Mouse (Mus musculus): ENCODE results near the gene Gm8994. TPM values are rescaled to one million over a fixed set of nuclear protein-coding genes. Genes with fewer than 3 reads are reported as not detected.
"Not testable (repeated sequence)": the region's sequence is repeated elsewhere in the genome, so short reads cannot be mapped to it uniquely, and the experiment has no call there.

Gene Gm8994
- total and polyA plus RNA-seq, 2 experiments from 2014 or later = not detected

GRCm38 (mm10) chr6:136293700-136294099 is 33.6 kb upstream of the Gm8994 start:
- Histone ChIP-seq H3K9me3 (ENCODE audit: low read length) (no peaks in the 10 kb centered on the region), H3K36me3 (ENCODE audit: insufficient read depth, low read length) (no peaks in the 10 kb centered on the region), H3K27ac (no peak overlapping the region), H3K4me2 (ENCODE audit: low read depth, low read length) (no peak overlapping the region), H3K4me3 (ENCODE audit: low read length) (no peak overlapping the region), H3K9ac (replicated peaks; ENCODE audit: low read length) (no peak overlapping the region), H3K27me3 (ENCODE audit: insufficient read depth, low read length) (no peaks in the 10 kb centered on the region), H3K4me1 (ENCODE audit: insufficient read depth, low read length) (no peaks in the 10 kb centered on the region)
- WGBS = 82% methylated on average over 6 of the region's 6 CpGs
- ATAC-seq (no peak), DNase-seq (ENCODE audit: low spot score) (no peak)
- TF ChIP-seq CTCF (IDR thresholded peaks at IDR 0.05; ENCODE audit: low read depth) = peak; percentile 45

- Histone ChIP-seq H3K36me3 (ENCODE audit: insufficient read depth, low read length) (no peaks in the 10 kb centered on the region), H3K9ac (replicated peaks; ENCODE audit: low read length) (no peak overlapping the region), H3K4me3 (ENCODE audit: low read length) (no peak overlapping the region), H3K27me3 (ENCODE audit: insufficient read depth, low read length) (no peaks in the 10 kb centered on the region), H3K9me3 (ENCODE audit: low read length) (no peaks in the 10 kb centered on the region), H3K4me1 (ENCODE audit: insufficient read depth, low read length) (no peaks in the 10 kb centered on the region), H3K27ac (no peak overlapping the region), H3K4me2 (ENCODE audit: low read depth, low read length) (no peak overlapping the region)
- DNase-seq (ENCODE audit: low spot score) (peak; percentile 75), ATAC-seq (peak; percentile 70)
- WGBS = 55% methylated on average over 4 of the region's 4 CpGs
- peak; percentile 32; the same call in 1 of the 2 replicates for TF ChIP-seq CTCF (IDR thresholded peaks at IDR 0.05; ENCODE audit: low read depth)
Measured at GRCm38 (mm10) chr6:136295821-136296220, 31.5 kb upstream of the Gm8994 start.

- Histone ChIP-seq H3K9ac (replicated peaks; ENCODE audit: low read length) (no peak overlapping the region), H3K9me3 (ENCODE audit: low read length) (no peaks in the 10 kb centered on the region), H3K27ac (no peak overlapping the region), H3K27me3 (ENCODE audit: insufficient read depth, low read length) (no peaks in the 10 kb centered on the region), H3K36me3 (ENCODE audit: insufficient read depth, low read length) (no peaks in the 10 kb centered on the region), H3K4me3 (ENCODE audit: low read length) (no peak overlapping the region), H3K4me2 (ENCODE audit: low read depth, low read length) (no peak overlapping the region), H3K4me1 (ENCODE audit: insufficient read depth, low read length) (no peaks in the 10 kb centered on the region)
- DNase-seq (ENCODE audit: low spot score) = no peak
- WGBS = 79% methylated on average over 2 of the region's 2 CpGs
- no peak for ATAC-seq
- TF ChIP-seq CTCF (IDR thresholded peaks at IDR 0.05; ENCODE audit: low read depth) = no peak
Measured at GRCm38 (mm10) chr6:136296251-136296650, 31.1 kb upstream of the Gm8994 start.

- H3K36me3 ChIP-seq (ENCODE audit: insufficient read depth, low read length) = no peaks in the 10 kb centered on the region
- H3K27ac ChIP-seq = no peak overlapping the region
- DNase-seq (ENCODE audit: low spot score) (no peak), ATAC-seq (no peak)
- H3K4me1 ChIP-seq (ENCODE audit: insufficient read depth, low read length) = 0 out of 2 replicates have a peak, but pooled peaks cover 5% of the 10 kb centered on the region
- H3K4me3 ChIP-seq (ENCODE audit: low read length) = no peak overlapping the region
- H3K9ac ChIP-seq (replicated peaks; ENCODE audit: low read length) = no peak overlapping the region
- H3K4me2 ChIP-seq (ENCODE audit: low read depth, low read length) = no peak overlapping the region
- TF ChIP-seq CTCF (IDR thresholded peaks at IDR 0.05; ENCODE audit: low read depth) = no peak
- no peaks in the 10 kb centered on the region for H3K9me3 ChIP-seq (ENCODE audit: low read length)
- no peaks in the 10 kb centered on the region for H3K27me3 ChIP-seq (ENCODE audit: insufficient read depth, low read length)
Measured at GRCm38 (mm10) chr6:136303514-136303913, 23.8 kb upstream of the Gm8994 start.

- ATAC-seq (peak; percentile 53; the same call in 1 of the 2 replicates), DNase-seq (ENCODE audit: low spot score) (peak; percentile 63)
- H3K4me1 ChIP-seq (ENCODE audit: insufficient read depth, low read length) = 0 out of 2 replicates have a peak, but pooled peaks cover 5% of the 10 kb centered on the region
- no peaks in the 10 kb centered on the region for H3K9me3 ChIP-seq (ENCODE audit: low read length)
- H3K27me3 ChIP-seq (ENCODE audit: insufficient read depth, low read length) = no peaks in the 10 kb centered on the region
- H3K27ac ChIP-seq = no peak overlapping the region
- H3K4me2 ChIP-seq (ENCODE audit: low read depth, low read length) = no peak overlapping the region
- H3K36me3 ChIP-seq (ENCODE audit: insufficient read depth, low read length) = no peaks in the 10 kb centered on the region
- H3K4me3 ChIP-seq (ENCODE audit: low read length) = no peak overlapping the region
- 59% methylated on average over 11 of the region's 11 CpGs for WGBS
- no peak overlapping the region for H3K9ac ChIP-seq (replicated peaks; ENCODE audit: low read length)
- TF ChIP-seq CTCF (IDR thresholded peaks at IDR 0.05; ENCODE audit: low read depth) = no peak
Measured at GRCm38 (mm10) chr6:136304369-136304988, 22.9 kb upstream of the Gm8994 start.

- Histone ChIP-seq H3K4me2 (ENCODE audit: low read depth, low read length) (no peak overlapping the region), H3K4me1 (ENCODE audit: insufficient read depth, low read length) (0 out of 2 replicates have a peak, but pooled peaks cover 1% of the 10 kb centered on the region), H3K9ac (replicated peaks; ENCODE audit: low read length) (no peak overlapping the region), H3K27me3 (ENCODE audit: insufficient read depth, low read length) (no peaks in the 10 kb centered on the region), H3K36me3 (ENCODE audit: insufficient read depth, low read length) (no peaks in the 10 kb centered on the region), H3K9me3 (ENCODE audit: low read length) (no peaks in the 10 kb centered on the region), H3K4me3 (ENCODE audit: low read length) (no peak overlapping the region), H3K27ac (no peak overlapping the region)
- no peak for TF ChIP-seq CTCF (IDR thresholded peaks at IDR 0.05; ENCODE audit: low read depth)
- ATAC-seq = no peak
- no peak for DNase-seq (ENCODE audit: low spot score)
- 95% methylated on average over 2 of the region's 2 CpGs for WGBS
Measured at GRCm38 (mm10) chr6:136309487-136309886, 17.9 kb upstream of the Gm8994 start.

- 96% methylated on average over 26 of the region's 26 CpGs for WGBS
- not testable (repeated sequence) for H3K27ac ChIP-seq; H3K4me1 ChIP-seq (ENCODE audit: insufficient read depth, low read length); H3K36me3 ChIP-seq (ENCODE audit: insufficient read depth, low read length); H3K9me3 ChIP-seq (ENCODE audit: low read length); ATAC-seq; DNase-seq (ENCODE audit: low spot score); H3K27me3 ChIP-seq (ENCODE audit: insufficient read depth, low read length); H3K9ac ChIP-seq (replicated peaks; ENCODE audit: low read length); H3K4me3 ChIP-seq (ENCODE audit: low read length); H3K4me2 ChIP-seq (ENCODE audit: low read depth, low read length)
Measured at GRCm38 (mm10) chr6:136328416-136328815, 1.1 kb downstream of the Gm8994 start.
